ENCODE assay signal across 9 mouse cellular contexts in genomic region chr15:102657926-102658381, GRCm38 (mm10). TPM values are rescaled to one million over a fixed set of nuclear protein-coding genes. Genes with fewer than 3 reads are reported as not detected.
A peak's percentile ranks its signal among the peaks of the same experiment; 100 is the strongest.
DNase-seq lines count a peak whose midpoint lies in the region; ATAC-seq and TF ChIP-seq lines count a peak whose summit lies in the region.
"Had no signal": no experiment of that assay in that cellular context is flagged by ENCODE, and none has a peak within 500 bp of the region (broad histone marks: within the 10 kb centered on the region; RNA-seq: fewer than 3 reads in every experiment).

No protein-coding gene starts in this region.

- TF ChIP-seq POLR2A in kidney, adult 2 months (IDR thresholded peaks at IDR 0.05; ENCODE audit: low read depth, low read length), result no peak

- peak; percentile 27; the same call in 1 of the 2 replicates for ATAC-seq in embryonic facial prominence, embryonic 14.5 days (ENCODE audit: low read depth)
- peak; percentile 42; the same call in 1 of the 2 replicates for ATAC-seq in limb, embryonic 12.5 days (ENCODE audit: insufficient number of reproducible peaks, insufficient read depth, low FRiP score, low TSS enrichment, low read depth)
- ATAC-seq in inflammation-experienced regulatory T-cells, adult 6 months, result no peak
- no peak for ATAC-seq in monocyte, adult 5-6 weeks (replicated peaks; ENCODE audit: insufficient number of reproducible peaks, low FRiP score, low TSS enrichment, poor library complexity, severe bottlenecking)

- H3K4me1 ChIP-seq in kidney, adult 2 months (ENCODE audit: control insufficient read depth, insufficient read depth, low read length), result no peaks in the 10 kb centered on the region
- H3K4me1 ChIP-seq in embryonic facial prominence, embryonic 14.5 days (ENCODE audit: control insufficient read depth, insufficient read depth, low read length), result peaks cover 25% of the 10 kb centered on the region
- H3K4me1 ChIP-seq in limb, embryonic 12.5 days (replicated peaks), result peaks cover 12% of the 10 kb centered on the region

- H3K4me3 ChIP-seq in kidney, adult 2 months (ENCODE audit: insufficient read depth, low read depth, low read length), result no peak overlapping the region
- H3K4me3 ChIP-seq in embryonic facial prominence, embryonic 14.5 days (ENCODE audit: low read depth, low read length), result no peak overlapping the region
- no peak overlapping the region for H3K4me3 ChIP-seq in limb, embryonic 12.5 days (replicated peaks)

- peaks cover 5% of the 10 kb centered on the region; the same call in 1 of the 2 replicates for H3K36me3 ChIP-seq in kidney, adult 2 months (ENCODE audit: control insufficient read depth, insufficient read depth, low read length)
- H3K36me3 ChIP-seq in embryonic facial prominence, embryonic 14.5 days (ENCODE audit: control insufficient read depth, insufficient read depth, low read length), result peaks cover 31% of the 10 kb centered on the region
- peaks cover 32% of the 10 kb centered on the region for H3K36me3 ChIP-seq in limb, embryonic 12.5 days

- H3K9ac ChIP-seq in embryonic facial prominence, embryonic 14.5 days (ENCODE audit: low read depth, low read length), result no peak overlapping the region
- no peak overlapping the region for H3K9ac ChIP-seq in limb, embryonic 12.5 days (replicated peaks)

- H3K9me3 ChIP-seq in embryonic facial prominence, embryonic 14.5 days (ENCODE audit: control insufficient read depth, low read length), result no peaks in the 10 kb centered on the region
- H3K9me3 ChIP-seq in limb, embryonic 12.5 days, result no peaks in the 10 kb centered on the region

- no peaks in the 10 kb centered on the region for H3K27me3 ChIP-seq in kidney, adult 2 months (replicated peaks; ENCODE audit: control insufficient read depth, insufficient read depth, low read length)
- H3K27me3 ChIP-seq in embryonic facial prominence, embryonic 14.5 days (replicated peaks; ENCODE audit: control insufficient read depth, insufficient read depth, low read length), result no peaks in the 10 kb centered on the region
- H3K27me3 ChIP-seq in limb, embryonic 12.5 days, result no peaks in the 10 kb centered on the region

- peak; percentile 4 for DNase-seq in kidney, adult 2 months
- DNase-seq in kidney, adult 9 months, result no peak
- peak; percentile 82 for DNase-seq in NIH3T3 (ENCODE audit: low read depth)
- DNase-seq in embryonic facial prominence, embryonic 14.5 days (ENCODE audit: low spot score), result peak; percentile 56
- no peak for DNase-seq in spleen, postnatal 10 days (ENCODE audit: low spot score in 2 of 2)

- WGBS in kidney, adult 2 months, result 78% methylated on average over 3 of the region's 3 CpGs
- WGBS in embryonic facial prominence, embryonic 14.5 days, result 44% methylated on average over 3 of the region's 3 CpGs
- WGBS in limb, embryonic 12.5 days, result 57% methylated on average over 3 of the region's 3 CpGs

- no peak overlapping the region for H3K4me2 ChIP-seq in embryonic facial prominence, embryonic 14.5 days (ENCODE audit: low read depth, low read length)
- no peak overlapping the region; the same call in 1 of the 2 replicates for H3K4me2 ChIP-seq in limb, embryonic 12.5 days

- H3K27ac ChIP-seq in kidney, adult 2 months (ENCODE audit: insufficient read depth, low read depth, low read length), result no peak overlapping the region
- H3K27ac ChIP-seq in embryonic facial prominence, embryonic 14.5 days (replicated peaks; ENCODE audit: low read depth, low read length), result peak overlapping the region; percentile 86
- peak overlapping the region; percentile 90 for H3K27ac ChIP-seq in limb, embryonic 12.5 days

- no peak for TF ChIP-seq CTCF in kidney, adult 2 months (conservative IDR thresholded peaks at IDR 0.05; ENCODE audit: insufficient read depth, insufficient read length, low read depth, low read length)

RNA-seq across cellular contexts. Expression of gene Atp5g2, which starts 14.2 kb away (rescaled TPM):
- 563 and 636 TPM in 2 replicates for polyA plus RNA-seq in kidney, adult 2 months (2012; rRNA removed)
- polyA plus RNA-seq in embryonic facial prominence, embryonic 14.5 days (2014; fragmentation: Nextera tagmentation; extraction: Ambion mirVana), result 82.9 and 94.1 TPM in 2 replicates
- polyA plus RNA-seq in limb, embryonic 12.5 days (2016; fragmentation: Nextera tagmentation; extraction: Ambion mirVana), result 61.4 and 72.9 TPM in 2 replicates
- polyA plus RNA-seq in inflammation-experienced regulatory T-cells, adult 6 months (2017; shearing (Covaris generic)), result 10 to 100 TPM; 32.4 to 64.3 (median 37.5) TPM
- 6.6 to 11.6 TPM (median 11.3 TPM) in 3 replicates for total RNA-seq in monocyte, adult 5-6 weeks (2017)

RNA-seq across cellular contexts. Expression of gene Atf7, which starts 32.7 kb away (rescaled TPM):
- 78.9 and 84.6 TPM in 2 replicates for polyA plus RNA-seq in kidney, adult 2 months (2012; rRNA removed)
- polyA plus RNA-seq in embryonic facial prominence, embryonic 14.5 days (2014; fragmentation: Nextera tagmentation; extraction: Ambion mirVana), result 43.0 and 43.8 TPM in 2 replicates
- polyA plus RNA-seq in limb, embryonic 12.5 days (2016; fragmentation: Nextera tagmentation; extraction: Ambion mirVana), result 32.1 and 37.7 TPM in 2 replicates
- 10 to 100 TPM; 20.8 to 59.2 (median 45.1) TPM for polyA plus RNA-seq in inflammation-experienced regulatory T-cells, adult 6 months (2017; shearing (Covaris generic))
- 26.9 to 70.4 TPM (median 29.2 TPM) in 3 replicates for total RNA-seq in monocyte, adult 5-6 weeks (2017)

RNA-seq across cellular contexts. Expression of gene Gm28047, which starts 33.1 kb away (rescaled TPM):
- polyA plus RNA-seq in kidney, adult 2 months (2012; rRNA removed), result not detected in 2 replicates
- polyA plus RNA-seq in embryonic facial prominence, embryonic 14.5 days (2014; fragmentation: Nextera tagmentation; extraction: Ambion mirVana), result not detected in 2 replicates
- not detected in 2 replicates for polyA plus RNA-seq in limb, embryonic 12.5 days (2016; fragmentation: Nextera tagmentation; extraction: Ambion mirVana)
- polyA plus RNA-seq in inflammation-experienced regulatory T-cells, adult 6 months (2017; shearing (Covaris generic)), result under 1 TPM in 1 of 3 experiments, not detected in 2; 0.85 TPM
- not detected in 3 replicates for total RNA-seq in monocyte, adult 5-6 weeks (2017)
- total RNA-seq: ES-E14 had no signal

Comparison
In these comparisons a context has a peak if more than half of its experiments do, and no peak if none do; other contexts are left out.
1. DNase-seq: peak in kidney, adult 2 months (single experiment), NIH3T3 (single experiment) and embryonic facial prominence, embryonic 14.5 days (single experiment); none in kidney, adult 9 months (single experiment) and spleen, postnatal 10 days (0 of 2).
2. ATAC-seq: peak in embryonic facial prominence, embryonic 14.5 days (single experiment) and limb, embryonic 12.5 days (single experiment); none in inflammation-experienced regulatory T-cells, adult 6 months (single experiment) and monocyte, adult 5-6 weeks (single experiment).